Mouse (Mus musculus): ENCODE measurements around the gene Fkbp6. TPM values are rescaled to one million over a fixed set of nuclear protein-coding genes. Genes with fewer than 3 reads are reported as not detected.

Gene Fkbp6
- total and polyA plus RNA-seq, 2 experiments from 2014 or later = 0.36 to 0.49 TPM

DNA sequence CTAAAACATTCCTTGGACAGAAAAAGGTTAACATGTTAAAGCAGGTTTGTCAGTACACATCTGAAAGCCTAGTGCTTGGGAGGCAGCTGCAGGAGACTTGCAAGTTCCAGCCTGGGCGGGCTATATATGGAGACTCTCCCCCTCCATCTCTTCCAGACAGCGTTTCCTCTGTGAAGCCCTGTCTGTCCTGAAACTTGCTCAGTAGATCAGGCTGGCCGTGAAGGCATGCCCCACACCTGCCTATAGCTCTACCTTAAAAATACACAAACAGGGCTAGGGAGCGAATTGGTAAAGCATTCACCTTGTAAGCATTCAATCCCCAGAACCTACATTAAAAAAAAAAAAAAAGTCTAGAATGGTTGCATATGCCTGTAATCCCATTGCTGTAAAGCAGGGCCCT, 20.4 kb downstream of the Fkbp6 start:
- Histone ChIP-seq H3K4me3 (ENCODE audit: low read depth, low read length) (no peak overlapping the region), H3K4me2 (ENCODE audit: low read depth, low read length, poor library complexity, severe bottlenecking) (no peak overlapping the region), H3K27me3 (ENCODE audit: insufficient read depth, low read length) (no peaks in the 10 kb centered on the region), H3K4me1 (ENCODE audit: insufficient read depth, low read length) (peaks cover 4% of the 10 kb centered on the region; the same call in 1 of the 2 replicates), H3K9ac (replicated peaks; ENCODE audit: low read length, poor library complexity, severe bottlenecking) (no peak overlapping the region), H3K36me3 (ENCODE audit: insufficient read depth, low read length) (no peaks in the 10 kb centered on the region), H3K27ac (ENCODE audit: low read depth, low read length) (no peak overlapping the region), H3K9me3 (ENCODE audit: low read length) (no peaks in the 10 kb centered on the region)
- no peak for ATAC-seq (ENCODE audit: low FRiP score)
- 94% methylated on average over 4 of the region's 4 CpGs for WGBS
- no peak for DNase-seq (ENCODE audit: low spot score)
- no peak for TF ChIP-seq CTCF (IDR thresholded peaks at IDR 0.05)

DNA sequence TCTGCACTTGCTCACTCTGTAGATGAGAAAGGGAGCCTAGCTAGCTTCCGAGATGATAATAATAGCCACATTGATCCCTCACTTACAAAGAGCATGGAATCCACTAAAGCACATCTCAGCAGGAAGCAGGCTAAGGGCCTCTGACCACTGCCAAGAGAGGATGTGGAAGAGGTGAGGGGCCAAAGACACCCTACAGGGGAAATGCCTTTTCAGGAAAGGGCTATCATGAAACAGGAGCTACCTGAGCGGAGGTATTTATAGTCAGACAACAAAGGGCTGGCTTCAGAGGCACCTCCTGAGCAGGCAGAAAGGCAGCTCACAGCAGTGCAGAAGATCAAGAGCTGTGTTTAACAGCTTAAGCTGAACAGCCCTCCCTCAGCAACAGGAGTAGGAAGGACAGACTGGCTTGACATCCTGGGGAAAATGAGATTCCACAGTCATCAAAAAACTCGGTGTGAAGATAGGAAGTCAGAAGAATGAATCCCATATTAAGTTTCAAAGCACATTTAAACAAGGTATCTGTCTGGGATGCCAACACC, 23.7 kb downstream of the Fkbp6 start:
- Histone ChIP-seq H3K9me3 (ENCODE audit: low read length) (no peaks in the 10 kb centered on the region), H3K4me2 (ENCODE audit: low read depth, low read length, poor library complexity, severe bottlenecking) (no peak overlapping the region), H3K4me1 (ENCODE audit: insufficient read depth, low read length) (peaks cover 4% of the 10 kb centered on the region; the same call in 1 of the 2 replicates), H3K4me3 (ENCODE audit: low read depth, low read length) (no peak overlapping the region), H3K27me3 (ENCODE audit: insufficient read depth, low read length) (no peaks in the 10 kb centered on the region), H3K27ac (ENCODE audit: low read depth, low read length) (no peak overlapping the region), H3K36me3 (ENCODE audit: insufficient read depth, low read length) (no peaks in the 10 kb centered on the region), H3K9ac (replicated peaks; ENCODE audit: low read length, poor library complexity, severe bottlenecking) (no peak overlapping the region)
- ATAC-seq (ENCODE audit: low FRiP score) (no peak), DNase-seq (ENCODE audit: low spot score) (no peak)
- TF ChIP-seq CTCF (IDR thresholded peaks at IDR 0.05) = no peak
- 7% methylated on average over 3 of the region's 3 CpGs for WGBS

GRCm38 (mm10) chr5:135322197-135322596, 27.6 kb downstream of the Fkbp6 start:
- Histone ChIP-seq H3K9ac (replicated peaks; ENCODE audit: low read length, poor library complexity, severe bottlenecking) (no peak overlapping the region), H3K27me3 (ENCODE audit: insufficient read depth, low read length) (no peaks in the 10 kb centered on the region), H3K4me1 (ENCODE audit: insufficient read depth, low read length) (peaks cover 4% of the 10 kb centered on the region; the same call in 1 of the 2 replicates), H3K4me2 (ENCODE audit: low read depth, low read length, poor library complexity, severe bottlenecking) (no peak overlapping the region), H3K4me3 (ENCODE audit: low read depth, low read length) (no peak overlapping the region), H3K27ac (ENCODE audit: low read depth, low read length) (no peak overlapping the region), H3K36me3 (ENCODE audit: insufficient read depth, low read length) (no peaks in the 10 kb centered on the region), H3K9me3 (ENCODE audit: low read length) (no peaks in the 10 kb centered on the region)
- no peak for TF ChIP-seq CTCF (IDR thresholded peaks at IDR 0.05)
- WGBS = 87% methylated on average over 1 of the region's 1 CpGs
- no peak for DNase-seq (ENCODE audit: low spot score)
- no peak for ATAC-seq (ENCODE audit: low FRiP score)

DNA sequence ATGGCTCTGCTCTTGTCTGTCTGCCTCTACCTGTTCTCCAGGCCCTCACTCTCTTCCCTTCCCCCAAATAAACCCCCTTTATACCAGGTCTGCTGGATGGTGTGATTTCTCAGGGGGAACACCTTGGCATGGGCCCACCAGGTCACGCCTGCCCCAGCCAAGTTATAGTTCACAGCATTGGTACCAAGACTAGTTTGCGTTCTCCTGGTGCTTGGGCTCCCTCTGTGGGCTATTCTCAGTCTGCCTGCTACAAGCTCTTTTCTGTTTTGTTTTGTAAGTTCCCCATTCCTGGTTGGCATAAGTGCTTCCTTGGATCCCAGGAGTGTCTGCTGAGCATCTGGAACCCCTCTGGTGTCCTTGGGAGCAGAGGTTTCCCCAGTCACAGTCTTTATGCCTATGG, 30.0 kb downstream of the Fkbp6 start:
- WGBS = 52% methylated on average over 2 of the region's 2 CpGs
- DNase-seq (ENCODE audit: low spot score) = no peak

GRCm38 (mm10) chr5:135316177-135316576, 33.7 kb downstream of the Fkbp6 start:
- H3K36me3 ChIP-seq (ENCODE audit: insufficient read depth, low read length) = no peaks in the 10 kb centered on the region
- no peak overlapping the region for H3K4me3 ChIP-seq (ENCODE audit: low read depth, low read length)
- WGBS = 83% methylated on average over 3 of the region's 3 CpGs
- H3K9me3 ChIP-seq (ENCODE audit: low read length) = no peaks in the 10 kb centered on the region
- H3K4me1 ChIP-seq (ENCODE audit: insufficient read depth, low read length) = no peaks in the 10 kb centered on the region
- H3K9ac ChIP-seq (replicated peaks; ENCODE audit: low read length, poor library complexity, severe bottlenecking) = no peak overlapping the region
- no peak for ATAC-seq (ENCODE audit: low FRiP score)
- DNase-seq (ENCODE audit: low spot score) = no peak
- no peak for TF ChIP-seq CTCF (IDR thresholded peaks at IDR 0.05)
- H3K27ac ChIP-seq (ENCODE audit: low read depth, low read length) = no peak overlapping the region
- H3K4me2 ChIP-seq (ENCODE audit: low read depth, low read length, poor library complexity, severe bottlenecking) = no peak overlapping the region
- H3K27me3 ChIP-seq (ENCODE audit: insufficient read depth, low read length) = no peaks in the 10 kb centered on the region

More for the DNA sequence above, 30.0 kb downstream of the Fkbp6 start:
- no peaks in the 10 kb centered on the region for H3K36me3 ChIP-seq (ENCODE audit: insufficient read depth, low read length)
- H3K27ac ChIP-seq (ENCODE audit: low read depth, low read length) = no peak overlapping the region
- no peak overlapping the region for H3K4me3 ChIP-seq (ENCODE audit: low read depth, low read length)
- no peak overlapping the region for H3K9ac ChIP-seq (replicated peaks; ENCODE audit: low read length, poor library complexity, severe bottlenecking)
- no peak overlapping the region for H3K4me2 ChIP-seq (ENCODE audit: low read depth, low read length, poor library complexity, severe bottlenecking)
- H3K4me1 ChIP-seq (ENCODE audit: insufficient read depth, low read length) = no peaks in the 10 kb centered on the region
- ATAC-seq (ENCODE audit: low FRiP score) = no peak
- no peaks in the 10 kb centered on the region for H3K9me3 ChIP-seq (ENCODE audit: low read length)
- peak; percentile 50 for TF ChIP-seq CTCF (IDR thresholded peaks at IDR 0.05)
- H3K27me3 ChIP-seq (ENCODE audit: insufficient read depth, low read length) = no peaks in the 10 kb centered on the region

DNA sequence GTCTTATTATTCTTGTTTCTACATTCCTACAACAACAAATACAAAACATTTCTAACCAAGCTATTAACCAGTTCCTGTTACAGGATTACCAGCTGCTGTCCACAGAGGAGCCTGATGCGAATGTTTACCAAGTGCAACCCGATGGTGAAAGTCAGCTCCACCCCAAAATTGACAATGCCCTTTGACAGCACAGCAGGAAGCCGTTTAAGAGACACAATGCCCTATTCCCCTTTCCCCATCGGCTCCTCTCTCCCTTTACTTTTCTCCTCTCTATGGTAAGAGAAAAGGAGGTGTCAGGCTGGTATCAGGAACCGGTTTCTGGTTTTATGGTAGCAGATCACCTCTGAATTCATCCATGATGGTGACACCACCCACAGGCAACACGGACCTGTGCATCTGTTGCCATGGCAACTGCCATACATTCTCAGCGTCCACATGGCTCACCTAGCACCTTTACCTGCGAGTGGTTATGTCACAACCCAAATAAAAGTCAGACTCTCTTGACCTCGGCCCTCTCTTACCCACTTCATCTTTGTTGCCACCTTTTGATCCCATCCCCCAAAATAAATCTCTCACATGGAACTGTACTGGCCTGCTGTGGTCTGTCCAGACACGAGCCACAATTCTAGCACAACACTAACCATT, 43.4 kb downstream of the Fkbp6 start:
- no peak for TF ChIP-seq CTCF (IDR thresholded peaks at IDR 0.05)
- 40% methylated on average over 10 of the region's 10 CpGs for WGBS
- ATAC-seq (ENCODE audit: low FRiP score) = no peak

More for the DNA sequence above, 43.4 kb downstream of the Fkbp6 start:
- H3K9me3 ChIP-seq (ENCODE audit: low read length) = no peaks in the 10 kb centered on the region
- no peaks in the 10 kb centered on the region for H3K4me1 ChIP-seq (ENCODE audit: insufficient read depth, low read length)
- no peaks in the 10 kb centered on the region for H3K36me3 ChIP-seq (ENCODE audit: insufficient read depth, low read length)
- H3K27ac ChIP-seq (ENCODE audit: low read depth, low read length) = no peak overlapping the region
- no peak overlapping the region for H3K9ac ChIP-seq (replicated peaks; ENCODE audit: low read length, poor library complexity, severe bottlenecking)
- no peak overlapping the region for H3K4me3 ChIP-seq (ENCODE audit: low read depth, low read length)
- H3K4me2 ChIP-seq (ENCODE audit: low read depth, low read length, poor library complexity, severe bottlenecking) = no peak overlapping the region
- H3K27me3 ChIP-seq (ENCODE audit: insufficient read depth, low read length) = no peaks in the 10 kb centered on the region
- DNase-seq (ENCODE audit: low spot score) = no peak

Measured in midbrain, postnatal 0 days (tissue).